Comparison of ENCODE assay signal across 10 mouse cellular contexts in the genomic region with DNA sequence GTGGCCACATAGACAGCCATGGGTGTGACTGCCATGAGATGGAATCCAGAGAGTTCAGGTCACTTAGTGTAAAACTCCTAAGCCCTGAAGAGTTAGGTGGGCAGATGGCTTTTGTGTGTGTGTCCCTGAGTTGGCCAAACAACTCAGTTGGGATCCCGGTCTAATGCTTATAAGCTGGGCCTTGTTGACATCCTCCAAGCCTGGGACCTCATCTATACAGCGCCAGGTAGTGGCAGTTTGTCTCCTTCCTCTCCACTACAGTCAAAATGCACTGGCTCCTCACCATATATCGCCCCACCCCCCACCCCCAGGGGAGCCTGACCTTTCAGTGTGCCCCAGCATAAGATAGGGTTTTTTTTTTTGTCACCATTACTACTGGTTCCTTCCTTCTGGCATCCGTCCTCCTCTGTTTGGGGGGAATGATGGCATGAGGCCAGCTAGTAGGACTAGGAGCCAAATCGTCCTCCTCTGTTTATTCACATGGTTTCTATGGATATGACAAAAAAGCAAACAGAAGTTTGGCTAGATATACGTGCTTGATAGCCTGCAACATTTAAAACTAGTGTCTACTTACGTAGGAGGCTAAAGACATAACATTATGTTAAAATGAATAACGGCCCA. TPM values are rescaled to one million over a fixed set of nuclear protein-coding genes. Genes with fewer than 3 reads are reported as not detected.
DNase-seq lines count a peak whose midpoint lies in the region; ATAC-seq lines count a peak whose summit lies in the region.
"Had no signal": no experiment of that assay in that cellular context is flagged by ENCODE, and none has a peak within 500 bp of the region (broad histone marks: within the 10 kb centered on the region; RNA-seq: fewer than 3 reads in every experiment).

No protein-coding gene starts in this region.

- H3K9ac ChIP-seq in limb, embryonic 13.5 days = no peak overlapping the region
- H3K9ac ChIP-seq: embryonic facial prominence, embryonic 12.5 days had no signal

- 67% methylated on average over 8 of the region's 8 CpGs for WGBS in limb, embryonic 13.5 days
- 83% methylated on average over 8 of the region's 8 CpGs for WGBS in limb, embryonic 10.5 days
- WGBS in forebrain, embryonic 10.5 days = 84% methylated on average over 8 of the region's 8 CpGs

- peaks cover 35% of the 10 kb centered on the region for H3K4me1 ChIP-seq in limb, embryonic 13.5 days
- H3K4me1 ChIP-seq in limb, embryonic 10.5 days = peaks cover 16% of the 10 kb centered on the region
- H3K4me1 ChIP-seq in forebrain, embryonic 10.5 days = peaks cover 14% of the 10 kb centered on the region

- no peak for ATAC-seq in limb, embryonic 13.5 days (ENCODE audit: low FRiP score, low read depth)
- no peak for ATAC-seq in erythroid progenitor cell, adult 5-6 weeks (replicated peaks; ENCODE audit: low FRiP score, poor library complexity, severe bottlenecking)

- peak overlapping the region; percentile 48; the same call in 1 of the 2 replicates for H3K27ac ChIP-seq in limb, embryonic 13.5 days
- no peak overlapping the region for H3K27ac ChIP-seq in limb, embryonic 10.5 days
- no peak overlapping the region for H3K27ac ChIP-seq in forebrain, embryonic 10.5 days
- H3K27ac ChIP-seq: embryonic facial prominence, embryonic 12.5 days had no signal

- H3K36me3 ChIP-seq in limb, embryonic 13.5 days = no peaks in the 10 kb centered on the region
- H3K36me3 ChIP-seq in limb, embryonic 10.5 days = no peaks in the 10 kb centered on the region
- no peaks in the 10 kb centered on the region for H3K36me3 ChIP-seq in forebrain, embryonic 10.5 days (replicated peaks)
- H3K36me3 ChIP-seq: embryonic facial prominence, embryonic 12.5 days had no signal

- no peaks in the 10 kb centered on the region for H3K9me3 ChIP-seq in limb, embryonic 13.5 days
- no peaks in the 10 kb centered on the region for H3K9me3 ChIP-seq in limb, embryonic 10.5 days (replicated peaks)
- no peaks in the 10 kb centered on the region for H3K9me3 ChIP-seq in forebrain, embryonic 10.5 days
- H3K9me3 ChIP-seq: embryonic facial prominence, embryonic 12.5 days had no signal

- H3K4me3 ChIP-seq in limb, embryonic 13.5 days = no peak overlapping the region
- H3K4me3 ChIP-seq in limb, embryonic 10.5 days = no peak overlapping the region
- H3K4me3 ChIP-seq in forebrain, embryonic 10.5 days = no peak overlapping the region
- H3K4me3 ChIP-seq: embryonic facial prominence, embryonic 12.5 days had no signal

- H3K27me3 ChIP-seq in limb, embryonic 13.5 days = no peaks in the 10 kb centered on the region
- H3K27me3 ChIP-seq in limb, embryonic 10.5 days (ENCODE audit: low read depth, poor library complexity, severe bottlenecking) = no peaks in the 10 kb centered on the region
- H3K27me3 ChIP-seq in forebrain, embryonic 10.5 days (ENCODE audit: poor library complexity, severe bottlenecking) = no peaks in the 10 kb centered on the region
- H3K27me3 ChIP-seq: embryonic facial prominence, embryonic 12.5 days had no signal

- DNase-seq in cerebellum, postnatal 10 days = peak; percentile 71 to 74
- DNase-seq in cerebellum, adult 11-12 months = no peak
- no peak for DNase-seq in limb, embryonic 10.5 days (ENCODE audit: low spot score)
- peak; percentile 64 to 65 for DNase-seq in kidney, postnatal 4 days
- peak; percentile 34 for DNase-seq in right cerebral cortex, postnatal 25 days
- DNase-seq in forebrain, embryonic 10.5 days (ENCODE audit: extremely low spot score, low spot score) = no peak

- no peak overlapping the region for H3K4me2 ChIP-seq in limb, embryonic 13.5 days (replicated peaks)
- H3K4me2 ChIP-seq: embryonic facial prominence, embryonic 12.5 days had no signal

RNA-seq across cellular contexts. Expression of gene Scgb1a1, which starts 18.0 kb away (rescaled TPM):
- not detected in 2 replicates for polyA plus RNA-seq in limb, embryonic 13.5 days (2015; fragmentation: Nextera tagmentation; extraction: Ambion mirVana)
- not detected in 2 replicates for polyA plus RNA-seq in limb, embryonic 10.5 days (2016; fragmentation: Nextera tagmentation; extraction: Ambion mirVana)
- total RNA-seq in erythroid progenitor cell, adult 5-6 weeks (2015; ENCODE audit: low replicate concordance) = not detected in 2 replicates
- not detected in 2 replicates for total RNA-seq in erythroid progenitor cell, adult 5-6 weeks (2017; ENCODE audit: low replicate concordance)
- polyA plus RNA-seq in forebrain, embryonic 10.5 days (2016; fragmentation: Nextera tagmentation; extraction: Ambion mirVana) = not detected in 2 replicates
- total RNA-seq: layer of hippocampus, postnatal 14 days had no signal
- polyA plus RNA-seq: embryonic facial prominence, embryonic 12.5 days had no signal

Comparison
In these comparisons a context has a peak if more than half of its experiments do, and no peak if none do; other contexts are left out.
1. DNase-seq: peak in cerebellum, postnatal 10 days (2 of 2), kidney, postnatal 4 days (2 of 2) and right cerebral cortex, postnatal 25 days (single experiment); none in cerebellum, adult 11-12 months (single experiment), limb, embryonic 10.5 days (single experiment) and forebrain, embryonic 10.5 days (single experiment).